Mouse (Mus musculus): ENCODE results near the gene Lrig1. TPM values are rescaled to one million over a fixed set of nuclear protein-coding genes. Genes with fewer than 3 reads are reported as not detected.

Lrig1 gene
- polyA plus RNA-seq, 1 experiment from 2014 or later = 4.3 TPM

GRCm38 (mm10) chr6:94627714-94628595 lies 72.0 kb downstream of the Lrig1 start:
- no peak for DNase-seq (ENCODE audit: low spot score)
- Histone ChIP-seq H3K4me2 (no peak overlapping the region), H3K27me3 (replicated peaks; ENCODE audit: control insufficient read depth, insufficient read depth, low read length) (no peaks in the 10 kb centered on the region; the same call in 1 of the 2 replicates), H3K9me3 (ENCODE audit: control insufficient read depth, low read length) (no peaks in the 10 kb centered on the region), H3K9ac (ENCODE audit: low read depth, low read length) (no peak overlapping the region), H3K27ac (ENCODE audit: low read depth, low read length) (no peak overlapping the region), H3K36me3 (ENCODE audit: control insufficient read depth, insufficient read depth, low read length) (no peaks in the 10 kb centered on the region), H3K4me3 (ENCODE audit: low read depth, low read length) (no peak overlapping the region), H3K4me1 (replicated peaks; ENCODE audit: control insufficient read depth, insufficient read depth, low read length) (0 out of 2 replicates have a peak, but pooled peaks cover 3% of the 10 kb centered on the region)
- 61% methylated on average over 15 of the region's 15 CpGs for whole genome bisulfite sequencing
- ATAC-seq (replicated peaks; ENCODE audit: low FRiP score) = no peak

- Histone ChIP-seq H3K4me3 (ENCODE audit: low read depth, low read length) (no peak overlapping the region), H3K9me3 (ENCODE audit: control insufficient read depth, low read length) (no peaks in the 10 kb centered on the region), H3K4me1 (replicated peaks; ENCODE audit: control insufficient read depth, insufficient read depth, low read length) (0 out of 2 replicates have a peak, but pooled peaks cover 3% of the 10 kb centered on the region), H3K27ac (ENCODE audit: low read depth, low read length) (no peak overlapping the region), H3K36me3 (ENCODE audit: control insufficient read depth, insufficient read depth, low read length) (no peaks in the 10 kb centered on the region), H3K27me3 (replicated peaks; ENCODE audit: control insufficient read depth, insufficient read depth, low read length) (no peaks in the 10 kb centered on the region; the same call in 1 of the 2 replicates), H3K4me2 (no peak overlapping the region), H3K9ac (ENCODE audit: low read depth, low read length) (no peak overlapping the region)
- 40% methylated on average over 2 of the region's 2 CpGs for WGBS
- no peak for DNase-seq (ENCODE audit: low spot score)
- no peak for ATAC-seq (replicated peaks; ENCODE audit: low FRiP score)
Observed at GRCm38 (mm10) chr6:94626807-94627206, 73.2 kb downstream of the Lrig1 start.

GRCm38 (mm10) chr6:94625896-94626295 lies 74.1 kb downstream of the Lrig1 start:
- no peaks in the 10 kb centered on the region for H3K9me3 ChIP-seq (ENCODE audit: control insufficient read depth, low read length)
- H3K36me3 ChIP-seq (ENCODE audit: control insufficient read depth, insufficient read depth, low read length) = no peaks in the 10 kb centered on the region
- no peak overlapping the region for H3K4me2 ChIP-seq
- no peak overlapping the region for H3K4me3 ChIP-seq (ENCODE audit: low read depth, low read length)
- no peak overlapping the region for H3K9ac ChIP-seq (ENCODE audit: low read depth, low read length)
- H3K4me1 ChIP-seq (replicated peaks; ENCODE audit: control insufficient read depth, insufficient read depth, low read length) = 0 out of 2 replicates have a peak, but pooled peaks cover 3% of the 10 kb centered on the region
- 45% methylated on average over 5 of the region's 5 CpGs for WGBS
- ATAC-seq (replicated peaks; ENCODE audit: low FRiP score) (no peak), DNase-seq (ENCODE audit: low spot score) (no peak)
- no peaks in the 10 kb centered on the region; the same call in 1 of the 2 replicates for H3K27me3 ChIP-seq (replicated peaks; ENCODE audit: control insufficient read depth, insufficient read depth, low read length)
- no peak overlapping the region for H3K27ac ChIP-seq (ENCODE audit: low read depth, low read length)

- H3K9ac ChIP-seq (ENCODE audit: low read depth, low read length) = no peak overlapping the region
- no peak overlapping the region for H3K4me2 ChIP-seq
- ATAC-seq (replicated peaks; ENCODE audit: low FRiP score) (no peak), DNase-seq (ENCODE audit: low spot score) (no peak)
- no peaks in the 10 kb centered on the region for H3K9me3 ChIP-seq (ENCODE audit: control insufficient read depth, low read length)
- H3K36me3 ChIP-seq (ENCODE audit: control insufficient read depth, insufficient read depth, low read length) = no peaks in the 10 kb centered on the region
- H3K4me3 ChIP-seq (ENCODE audit: low read depth, low read length) = no peak overlapping the region
- H3K27me3 ChIP-seq (replicated peaks; ENCODE audit: control insufficient read depth, insufficient read depth, low read length) = no peaks in the 10 kb centered on the region
- H3K27ac ChIP-seq (ENCODE audit: low read depth, low read length) = no peak overlapping the region
- 75% methylated on average over 5 of the region's 5 CpGs for WGBS
- H3K4me1 ChIP-seq (replicated peaks; ENCODE audit: control insufficient read depth, insufficient read depth, low read length) = 0 out of 2 replicates have a peak, but pooled peaks cover 3% of the 10 kb centered on the region
Observed at GRCm38 (mm10) chr6:94624543-94624942, 75.4 kb downstream of the Lrig1 start.

GRCm38 (mm10) chr6:94622983-94623382 lies 77.0 kb downstream of the Lrig1 start:
- H3K27me3 ChIP-seq (replicated peaks; ENCODE audit: control insufficient read depth, insufficient read depth, low read length) = no peaks in the 10 kb centered on the region
- H3K4me3 ChIP-seq (ENCODE audit: low read depth, low read length) = no peak overlapping the region
- H3K36me3 ChIP-seq (ENCODE audit: control insufficient read depth, insufficient read depth, low read length) = no peaks in the 10 kb centered on the region
- ATAC-seq (replicated peaks; ENCODE audit: low FRiP score) = 0 out of 2 replicates have a peak, but pooled peaks have one; percentile 10
- H3K9ac ChIP-seq (ENCODE audit: low read depth, low read length) = no peak overlapping the region
- no peaks in the 10 kb centered on the region for H3K9me3 ChIP-seq (ENCODE audit: control insufficient read depth, low read length)
- H3K4me2 ChIP-seq = no peak overlapping the region
- H3K27ac ChIP-seq (ENCODE audit: low read depth, low read length) = no peak overlapping the region
- WGBS = 78% methylated on average over 4 of the region's 4 CpGs
- 0 out of 2 replicates have a peak, but pooled peaks cover 3% of the 10 kb centered on the region for H3K4me1 ChIP-seq (replicated peaks; ENCODE audit: control insufficient read depth, insufficient read depth, low read length)
- DNase-seq (ENCODE audit: low spot score) = no peak

GRCm38 (mm10) chr6:94620801-94621301 lies 79.1 kb downstream of the Lrig1 start:
- Histone ChIP-seq H3K27ac (ENCODE audit: low read depth, low read length) (no peak overlapping the region), H3K9ac (ENCODE audit: low read depth, low read length) (no peak overlapping the region), H3K9me3 (ENCODE audit: control insufficient read depth, low read length) (no peaks in the 10 kb centered on the region), H3K4me2 (no peak overlapping the region), H3K36me3 (ENCODE audit: control insufficient read depth, insufficient read depth, low read length) (no peaks in the 10 kb centered on the region), H3K27me3 (replicated peaks; ENCODE audit: control insufficient read depth, insufficient read depth, low read length) (no peaks in the 10 kb centered on the region), H3K4me1 (replicated peaks; ENCODE audit: control insufficient read depth, insufficient read depth, low read length) (no peaks in the 10 kb centered on the region), H3K4me3 (ENCODE audit: low read depth, low read length) (no peak overlapping the region)
- WGBS = 80% methylated on average over 9 of the region's 9 CpGs
- DNase-seq (ENCODE audit: low spot score) (no peak), ATAC-seq (replicated peaks; ENCODE audit: low FRiP score) (no peak)

GRCm38 (mm10) chr6:94620287-94620686 lies 79.7 kb downstream of the Lrig1 start:
- Histone ChIP-seq H3K4me3 (ENCODE audit: low read depth, low read length) (no peak overlapping the region), H3K9me3 (ENCODE audit: control insufficient read depth, low read length) (no peaks in the 10 kb centered on the region), H3K36me3 (ENCODE audit: control insufficient read depth, insufficient read depth, low read length) (no peaks in the 10 kb centered on the region), H3K27ac (ENCODE audit: low read depth, low read length) (no peak overlapping the region), H3K4me1 (replicated peaks; ENCODE audit: control insufficient read depth, insufficient read depth, low read length) (no peaks in the 10 kb centered on the region), H3K9ac (ENCODE audit: low read depth, low read length) (no peak overlapping the region), H3K4me2 (no peak overlapping the region), H3K27me3 (replicated peaks; ENCODE audit: control insufficient read depth, insufficient read depth, low read length) (no peaks in the 10 kb centered on the region)
- DNase-seq (ENCODE audit: low spot score) (no peak), ATAC-seq (replicated peaks; ENCODE audit: low FRiP score) (no peak)
- 76% methylated on average over 6 of the region's 6 CpGs for WGBS

- Histone ChIP-seq H3K27ac (ENCODE audit: low read depth, low read length) (no peak overlapping the region), H3K27me3 (replicated peaks; ENCODE audit: control insufficient read depth, insufficient read depth, low read length) (no peaks in the 10 kb centered on the region), H3K36me3 (ENCODE audit: control insufficient read depth, insufficient read depth, low read length) (no peaks in the 10 kb centered on the region), H3K9me3 (ENCODE audit: control insufficient read depth, low read length) (no peaks in the 10 kb centered on the region), H3K4me2 (no peak overlapping the region), H3K4me3 (ENCODE audit: low read depth, low read length) (no peak overlapping the region), H3K4me1 (replicated peaks; ENCODE audit: control insufficient read depth, insufficient read depth, low read length) (no peaks in the 10 kb centered on the region), H3K9ac (ENCODE audit: low read depth, low read length) (no peak overlapping the region)
- ATAC-seq (replicated peaks; ENCODE audit: low FRiP score) (no peak), DNase-seq (ENCODE audit: low spot score) (no peak)
- 78% methylated on average over 5 of the region's 5 CpGs for WGBS
Observed at GRCm38 (mm10) chr6:94618671-94619070, 81.3 kb downstream of the Lrig1 start.
